Mouse (Mus musculus) testis, adult 2 months (tissue): Measurements from ENCODE around the gene Bbs12. TPM values are rescaled to one million over a fixed set of nuclear protein-coding genes. Genes with fewer than 3 reads are reported as not detected.

Experiments used
- H3K27ac ChIP-seq: fragments of 200-500 bp; 2 replicates; pipeline ENCODE4 v1.5.1; 2012; ENCODE audit warnings: low read depth, low read length; ENCODE audit not compliant: control insufficient read depth, insufficient read depth
- H3K27me3 ChIP-seq: fragments of 200-500 bp; 2 replicates; pipeline ENCODE4 v1.6.1; 2012; ENCODE audit warnings: mild to moderate bottlenecking, low read length, moderate library complexity; ENCODE audit not compliant: control insufficient read depth, insufficient read depth
- H3K36me3 ChIP-seq: fragments of 200-500 bp; 2 replicates; pipeline ENCODE4 v1.6.1; 2012; ENCODE audit warnings: mild to moderate bottlenecking, low read length; ENCODE audit not compliant: control insufficient read depth, insufficient read depth
- H3K4me1 ChIP-seq: fragments of 200-500 bp; 2 replicates; pipeline ENCODE4 v1.6.1; 2012; ENCODE audit warnings: low read length; ENCODE audit not compliant: control insufficient read depth, insufficient read depth
- H3K4me3 ChIP-seq: fragments of 200-500 bp; 2 replicates; pipeline ENCODE4 v1.5.1; 2012; ENCODE audit warnings: low read depth, mild to moderate bottlenecking, low read length, moderate library complexity, mixed read lengths; ENCODE audit not compliant: control insufficient read depth
- CTCF ChIP-seq: fragments of 200-500 bp; IDR thresholded peaks from 2 replicates; pipeline ENCODE4 v1.5.1; 2012; ENCODE audit warnings: low read depth, mild to moderate bottlenecking, inconsistent platforms, low read length, moderate library complexity; ENCODE audit not compliant: control insufficient read depth, insufficient read depth, insufficient replicate concordance
- POLR2A ChIP-seq: fragments of 200-500 bp; IDR thresholded peaks from 2 replicates; pipeline ENCODE4 v1.6.1; 2012; ENCODE audit warnings: low read depth, mild to moderate bottlenecking, inconsistent platforms, low read length, moderate library complexity; ENCODE audit not compliant: control insufficient read depth
- polyA plus RNA-seq: library from polyadenylated mRNA; depleted of rRNA; stranded (reverse); fragments of >200 nt; gene quantifications from 2 replicates; pipeline ENCODE4 v1.2.3, GENCODE M21; 2012

Bbs12 gene
- polyA plus RNA-seq, 1 experiment: 2.4 TPM

DNA sequence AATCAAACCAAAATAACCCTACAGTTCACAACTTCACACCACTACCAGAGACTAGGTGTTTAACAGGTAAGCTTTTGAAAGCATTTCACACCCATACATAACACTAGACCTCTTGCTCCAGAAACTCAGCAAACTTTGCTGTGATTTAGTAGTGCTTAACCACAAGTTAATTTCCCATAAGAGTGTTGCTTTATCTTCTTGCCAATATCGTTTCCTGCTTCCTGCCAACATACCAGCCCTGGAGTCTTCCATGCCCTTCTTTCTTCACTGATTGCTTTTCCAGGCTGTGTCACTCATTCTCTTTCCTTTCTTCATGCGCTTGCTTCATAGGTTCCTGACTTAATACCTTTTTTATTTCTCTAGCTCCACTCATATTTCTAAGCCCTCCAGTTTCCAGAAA is 16.1 kb downstream of the Bbs12 start:
- no peak overlapping the region for H3K4me3 ChIP-seq
- H3K27ac ChIP-seq: no peak overlapping the region
- no peaks in the 10 kb centered on the region for H3K27me3 ChIP-seq
- H3K4me1 ChIP-seq: no peaks in the 10 kb centered on the region
- H3K36me3 ChIP-seq: no peaks in the 10 kb centered on the region
- TF ChIP-seq CTCF (no peak), POLR2A (no peak)

GRCm38 (mm10) chr3:37329963-37330362 is 17.6 kb downstream of the Bbs12 start:
- no peak overlapping the region for H3K4me3 ChIP-seq
- TF ChIP-seq CTCF (no peak), POLR2A (no peak)

DNA sequence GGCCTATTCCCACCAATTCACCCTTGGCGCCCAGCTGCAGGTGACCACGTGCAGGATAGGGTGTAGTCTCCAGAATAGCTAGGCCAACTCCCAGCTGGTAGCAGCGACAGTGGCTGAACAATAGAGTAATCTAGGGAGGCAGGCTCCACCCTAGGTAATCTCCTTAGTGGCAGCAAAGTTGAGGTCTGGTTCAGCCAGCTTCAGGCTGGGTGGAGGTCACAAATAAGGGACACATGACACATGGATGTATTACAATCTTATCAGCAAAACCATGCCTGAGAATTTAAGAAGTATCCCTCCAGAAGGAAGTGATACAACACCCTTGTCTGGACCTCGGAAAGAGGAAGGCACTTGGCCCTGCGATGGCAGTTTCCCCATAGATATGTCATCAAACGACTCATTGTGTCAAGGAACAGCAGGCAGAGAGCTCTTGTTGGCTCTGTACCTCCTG is 19.7 kb downstream of the Bbs12 start:
- H3K27ac ChIP-seq: no peak overlapping the region
- TF ChIP-seq POLR2A (no peak), CTCF (no peak)
- no peaks in the 10 kb centered on the region for H3K27me3 ChIP-seq
- H3K4me1 ChIP-seq: no peaks in the 10 kb centered on the region
- no peaks in the 10 kb centered on the region for H3K36me3 ChIP-seq
- no peak overlapping the region for H3K4me3 ChIP-seq

More at GRCm38 (mm10) chr3:37329963-37330362, 17.6 kb downstream of the Bbs12 start:
- Histone ChIP-seq H3K36me3 (no peaks in the 10 kb centered on the region), H3K27ac (no peak overlapping the region), H3K4me1 (no peaks in the 10 kb centered on the region), H3K27me3 (no peaks in the 10 kb centered on the region)

GRCm38 (mm10) chr3:37334053-37334452 is 21.7 kb downstream of the Bbs12 start:
- no peaks in the 10 kb centered on the region for H3K36me3 ChIP-seq
- no peak for TF ChIP-seq POLR2A
- no peak for TF ChIP-seq CTCF
- no peaks in the 10 kb centered on the region for H3K4me1 ChIP-seq
- H3K27ac ChIP-seq: no peak overlapping the region
- no peaks in the 10 kb centered on the region for H3K27me3 ChIP-seq
- no peak overlapping the region for H3K4me3 ChIP-seq

- Histone ChIP-seq H3K4me1 (no peaks in the 10 kb centered on the region), H3K27me3 (no peaks in the 10 kb centered on the region), H3K4me3 (no peak overlapping the region), H3K36me3 (no peaks in the 10 kb centered on the region), H3K27ac (no peak overlapping the region)
- TF ChIP-seq POLR2A (no peak), CTCF (peak; percentile 64; the same call in 1 of the 2 replicates)
These were observed 28.8 kb downstream of the Bbs12 start for GRCm38 (mm10) chr3:37341110-37341509.

GRCm38 (mm10) chr3:37342811-37343210 is 30.5 kb downstream of the Bbs12 start:
- no peak overlapping the region for H3K4me3 ChIP-seq
- H3K27me3 ChIP-seq: no peaks in the 10 kb centered on the region
- peaks cover 2% of the 10 kb centered on the region for H3K4me1 ChIP-seq
- TF ChIP-seq POLR2A: no peak
- no peak for TF ChIP-seq CTCF
- H3K27ac ChIP-seq: no peak overlapping the region
- no peaks in the 10 kb centered on the region for H3K36me3 ChIP-seq

GRCm38 (mm10) chr3:37347671-37348070 is 35.3 kb downstream of the Bbs12 start:
- Histone ChIP-seq H3K27ac (no peak overlapping the region), H3K36me3 (no peaks in the 10 kb centered on the region), H3K27me3 (peaks cover 3% of the 10 kb centered on the region), H3K4me1 (peaks cover 13% of the 10 kb centered on the region), H3K4me3 (no peak overlapping the region)
- TF ChIP-seq CTCF (no peak), POLR2A (no peak)
